Mouse (Mus musculus) liver, adult 2 months (tissue): ENCODE data around the gene Nfatc2.

ENCODE experiments used
- CTCF ChIP-seq: fragments of 200-500 bp; IDR thresholded peaks from 2 replicates; pipeline ENCODE4 v1.5.1; 2011; ENCODE audit warnings: low read depth, low read length, control low read depth
- POLR2A ChIP-seq: fragments of 200-500 bp; IDR thresholded peaks from 2 replicates; pipeline ENCODE4 v1.6.1; 2011; ENCODE audit warnings: low read length, control low read depth; ENCODE audit not compliant: insufficient read depth; ENCODE audit errors: extremely low read depth

GRCm38 (mm10) chr2:168584408-168584807 lies 17.0 kb downstream of the Nfatc2 start:
- no peak for TF ChIP-seq CTCF
- no peak for TF ChIP-seq POLR2A
